Mouse (Mus musculus): ENCODE measurements around the gene Rpl22. TPM values are rescaled to one million over a fixed set of nuclear protein-coding genes. Genes with fewer than 3 reads are reported as not detected.

Rpl22 gene
- total RNA-seq, 2 experiments from 2014 or later, result 186 to 202 TPM

DNA sequence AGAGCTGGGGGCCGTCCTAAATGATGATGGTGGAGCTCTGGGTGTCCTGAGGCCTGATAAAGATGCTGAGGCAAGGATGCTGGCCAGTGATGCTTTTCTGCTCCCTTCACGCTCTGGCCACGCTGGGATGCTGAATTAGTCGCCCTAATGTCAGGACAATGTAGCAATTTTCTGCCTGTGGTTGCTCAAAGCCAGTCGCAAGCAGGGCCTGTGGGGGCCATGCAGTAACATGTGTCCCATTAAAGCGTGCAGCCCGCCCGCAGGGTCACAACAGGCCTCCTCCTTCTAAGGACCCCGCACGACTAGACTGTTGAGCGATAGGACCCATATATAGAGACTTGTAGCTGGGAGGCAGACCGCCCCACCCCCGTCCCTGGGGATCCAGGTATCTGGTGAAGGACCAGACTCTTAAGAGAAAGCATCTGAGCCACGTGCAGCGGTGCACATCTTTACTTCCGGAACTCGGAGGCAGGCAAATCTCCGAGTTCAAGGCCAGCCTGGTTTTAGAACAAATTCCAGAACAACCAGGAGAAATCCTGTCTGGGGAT is 37.1 kb upstream of the Rpl22 start:
- Histone ChIP-seq H3K27ac (no peak overlapping the region), H3K4me3 (no peak overlapping the region)
- TF ChIP-seq CTCF (conservative IDR thresholded peaks at IDR 0.05), result no peak
- no peak for DNase-seq (ENCODE audit: low spot score in 2 of 2)

DNA sequence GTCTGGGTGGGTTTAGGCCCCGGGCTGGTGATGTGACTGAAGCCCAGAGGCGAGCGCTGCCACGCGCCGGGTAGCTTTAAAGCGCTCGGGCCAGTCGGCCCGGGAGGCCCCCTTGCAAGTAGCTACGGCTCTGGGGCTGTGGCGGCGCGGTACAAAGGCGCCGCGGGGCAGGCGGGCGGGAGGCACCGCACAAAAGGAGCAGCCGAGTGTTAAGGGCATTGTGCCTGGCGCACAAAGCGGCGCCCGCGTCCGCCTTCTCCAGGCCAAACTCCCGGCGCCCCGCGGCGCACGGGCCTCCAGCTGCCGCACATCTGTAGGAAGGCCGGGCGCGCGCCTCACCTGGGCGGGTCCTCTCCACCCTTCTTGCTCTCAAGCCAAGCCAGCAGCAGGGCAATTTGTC is 35.2 kb upstream of the Rpl22 start:
- DNase-seq (ENCODE audit: low spot score in 2 of 2), result no peak
- no peak for TF ChIP-seq CTCF (conservative IDR thresholded peaks at IDR 0.05)
- Histone ChIP-seq H3K4me3 (no peak overlapping the region), H3K27ac (no peak overlapping the region)

DNA sequence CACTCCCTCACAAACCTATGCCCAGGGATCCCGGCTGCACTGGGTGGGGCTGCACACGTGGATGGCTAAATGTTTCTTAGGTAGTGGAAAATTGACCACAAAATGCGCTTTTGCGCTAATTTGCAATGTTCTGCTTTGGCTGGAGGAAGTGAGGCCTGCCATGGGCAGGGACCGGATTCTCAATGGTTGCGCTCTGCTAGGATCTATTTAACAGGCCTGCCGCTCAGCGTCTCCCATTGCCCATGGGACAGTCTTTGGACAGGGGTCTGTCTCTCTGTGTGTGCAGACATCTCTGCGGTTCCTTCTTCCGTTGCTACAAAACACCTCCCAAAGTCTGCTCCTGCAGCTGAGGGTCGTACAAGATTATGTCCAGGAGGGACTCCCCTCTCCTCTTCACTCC is 34.6 kb upstream of the Rpl22 start:
- no peak overlapping the region for H3K4me3 ChIP-seq
- no peak for DNase-seq (ENCODE audit: low spot score in 2 of 2)
- no peak for TF ChIP-seq CTCF (conservative IDR thresholded peaks at IDR 0.05)
- no peak overlapping the region for H3K27ac ChIP-seq

DNA sequence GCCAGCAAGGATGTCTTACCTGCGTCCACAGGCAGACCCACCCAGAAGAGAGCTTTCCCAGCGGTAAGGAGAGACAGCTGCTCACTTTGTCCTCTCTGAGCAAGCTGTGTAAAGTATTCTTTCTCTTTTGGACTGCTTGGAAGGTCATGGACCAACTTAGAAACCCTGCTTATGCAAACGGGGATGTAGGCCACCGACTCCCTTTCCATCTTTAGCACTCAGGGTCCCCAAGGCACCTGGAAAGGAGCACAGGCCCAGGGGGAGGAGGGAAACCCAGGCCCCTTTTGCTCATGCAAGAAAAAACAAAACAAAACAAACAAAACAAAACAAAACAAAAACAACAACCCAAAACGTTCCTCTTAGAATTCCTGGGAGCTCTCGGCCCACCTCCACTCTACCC is 34.0 kb upstream of the Rpl22 start, which contains the start of gene Hes3:
Gene Hes3, minus strand, starts transcription at position 101 of the 400 bp plus-strand sequence.
- no peak for DNase-seq (ENCODE audit: low spot score in 2 of 2)
- TF ChIP-seq CTCF (conservative IDR thresholded peaks at IDR 0.05), result no peak
- Histone ChIP-seq H3K27ac (no peak within 1 kb of the TSS), H3K4me3 (no peak within 1 kb of the TSS)

DNA sequence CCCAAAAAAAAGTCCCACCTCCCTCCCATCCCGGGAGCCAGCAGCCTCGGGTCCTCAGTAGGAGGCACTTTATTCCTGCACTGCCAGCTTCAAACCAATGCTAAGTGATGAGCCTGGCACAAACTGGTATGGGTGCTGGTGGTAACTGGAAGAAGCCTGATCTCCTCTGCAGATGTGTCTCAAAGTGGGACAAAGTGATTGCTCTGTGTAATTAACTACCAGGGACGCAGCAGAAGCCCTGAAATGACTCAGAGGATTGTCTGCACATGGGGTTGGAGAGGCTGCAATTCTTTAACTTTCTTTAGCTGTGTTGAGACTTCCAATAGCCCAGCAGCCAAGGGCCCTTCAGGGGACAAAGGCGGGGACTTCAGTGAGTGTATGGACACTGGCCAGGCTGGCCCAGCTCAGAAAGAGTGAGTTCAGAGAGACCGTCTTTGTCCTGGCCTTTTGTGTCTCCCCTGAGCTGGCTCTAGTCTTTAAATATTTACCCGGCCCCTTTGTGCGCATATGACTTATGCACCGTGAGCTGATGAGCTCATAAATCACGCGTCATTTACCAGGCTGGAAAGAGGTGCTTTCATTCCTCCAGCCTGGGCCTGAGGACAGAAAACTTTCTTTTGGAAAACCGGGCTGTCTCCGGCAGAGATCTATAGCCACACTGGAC is 33.3 kb upstream of the Rpl22 start:
- no peak overlapping the region for H3K27ac ChIP-seq
- no peak for TF ChIP-seq CTCF (conservative IDR thresholded peaks at IDR 0.05)
- no peak overlapping the region for H3K4me3 ChIP-seq
- DNase-seq (ENCODE audit: low spot score in 2 of 2), result no peak

DNA sequence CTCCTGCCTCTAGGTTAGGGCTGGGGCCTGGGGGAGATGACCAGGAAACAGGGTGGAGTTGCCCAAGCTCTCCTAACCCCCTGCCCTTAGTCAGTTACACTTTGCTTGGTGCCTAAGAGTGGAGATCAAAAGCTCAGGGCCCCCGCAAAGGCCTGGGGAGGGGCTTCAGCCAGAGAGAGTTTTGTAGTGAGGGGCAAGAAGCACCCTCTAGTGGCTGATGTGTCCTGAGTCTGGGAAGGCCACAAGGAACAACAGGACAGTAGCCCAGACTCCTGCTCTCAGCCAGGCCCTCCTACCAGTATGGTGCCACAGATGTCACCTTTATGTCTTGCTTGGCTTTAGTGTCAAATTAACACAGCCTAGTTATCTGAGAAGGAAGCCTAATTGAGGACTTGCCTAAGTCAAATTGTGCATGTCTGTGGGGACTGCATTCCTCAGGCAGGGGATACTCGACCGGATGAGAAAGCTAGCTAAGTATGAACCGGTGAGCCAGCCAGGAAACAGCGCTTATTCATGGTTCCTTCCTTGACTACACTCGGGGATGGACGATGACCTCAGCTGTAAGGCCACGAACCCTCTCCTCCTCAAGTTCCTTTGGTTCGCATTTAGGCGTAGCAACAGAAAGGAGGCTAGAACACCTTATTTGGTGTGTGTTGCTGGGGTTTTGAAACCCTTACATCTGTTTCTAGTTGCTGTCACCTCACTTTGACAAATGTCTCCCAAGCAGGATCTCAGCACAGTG is 31.2 kb upstream of the Rpl22 start:
- Histone ChIP-seq H3K4me3 (no peak overlapping the region), H3K27ac (no peak overlapping the region)
- TF ChIP-seq CTCF (conservative IDR thresholded peaks at IDR 0.05), result peak; percentile 58
- DNase-seq (ENCODE audit: low spot score in 2 of 2), result no peak

DNA sequence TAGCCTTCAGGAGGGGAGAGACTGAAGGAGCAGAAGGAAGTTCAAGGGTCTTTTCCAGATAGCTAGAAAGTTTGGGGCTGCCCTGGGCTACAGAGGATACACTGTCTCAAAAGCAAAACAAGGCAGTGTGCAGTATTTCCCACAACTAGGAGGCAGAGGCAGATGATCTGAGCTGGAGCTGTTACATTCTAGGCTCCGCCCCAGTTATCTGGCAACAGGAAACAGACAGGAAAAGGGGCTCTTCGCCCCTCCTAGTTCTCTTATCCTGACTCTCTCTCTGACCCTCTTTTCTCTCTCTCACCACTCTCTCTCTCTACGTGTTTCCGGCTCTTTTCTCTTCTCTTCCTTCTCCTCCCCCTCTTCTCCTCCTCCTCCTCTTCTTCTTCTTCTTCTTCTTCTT is 29.6 kb upstream of the Rpl22 start:
- DNase-seq (ENCODE audit: low spot score in 2 of 2), result no peak
- Histone ChIP-seq H3K4me3 (no peak overlapping the region), H3K27ac (no peak overlapping the region)
- no peak for TF ChIP-seq CTCF (conservative IDR thresholded peaks at IDR 0.05)

DNA sequence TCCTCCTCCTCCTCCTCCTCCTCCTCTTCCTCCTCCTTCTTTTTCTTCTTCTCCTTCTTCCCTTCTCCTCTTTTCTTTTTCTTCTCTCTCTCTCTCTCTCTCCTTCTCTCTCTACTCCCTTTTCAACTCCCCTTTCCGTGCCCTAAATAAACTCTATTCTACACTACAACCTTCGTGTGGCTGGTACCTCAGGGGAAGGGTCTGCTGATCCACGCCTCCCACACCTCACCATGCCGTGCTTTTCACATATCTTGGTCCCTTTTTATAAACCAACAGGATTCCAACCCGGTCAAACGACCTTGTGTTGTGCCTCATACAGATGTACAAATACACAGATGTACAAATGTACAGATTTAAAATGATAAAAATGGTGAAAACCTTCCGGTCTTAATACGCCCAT is 29.2 kb upstream of the Rpl22 start:
- H3K27ac ChIP-seq, result peak overlapping the region; percentile 73
- DNase-seq (ENCODE audit: low spot score in 2 of 2), result no peak
- TF ChIP-seq CTCF (conservative IDR thresholded peaks at IDR 0.05), result no peak
- H3K4me3 ChIP-seq, result peak overlapping the region; percentile 79

DNA sequence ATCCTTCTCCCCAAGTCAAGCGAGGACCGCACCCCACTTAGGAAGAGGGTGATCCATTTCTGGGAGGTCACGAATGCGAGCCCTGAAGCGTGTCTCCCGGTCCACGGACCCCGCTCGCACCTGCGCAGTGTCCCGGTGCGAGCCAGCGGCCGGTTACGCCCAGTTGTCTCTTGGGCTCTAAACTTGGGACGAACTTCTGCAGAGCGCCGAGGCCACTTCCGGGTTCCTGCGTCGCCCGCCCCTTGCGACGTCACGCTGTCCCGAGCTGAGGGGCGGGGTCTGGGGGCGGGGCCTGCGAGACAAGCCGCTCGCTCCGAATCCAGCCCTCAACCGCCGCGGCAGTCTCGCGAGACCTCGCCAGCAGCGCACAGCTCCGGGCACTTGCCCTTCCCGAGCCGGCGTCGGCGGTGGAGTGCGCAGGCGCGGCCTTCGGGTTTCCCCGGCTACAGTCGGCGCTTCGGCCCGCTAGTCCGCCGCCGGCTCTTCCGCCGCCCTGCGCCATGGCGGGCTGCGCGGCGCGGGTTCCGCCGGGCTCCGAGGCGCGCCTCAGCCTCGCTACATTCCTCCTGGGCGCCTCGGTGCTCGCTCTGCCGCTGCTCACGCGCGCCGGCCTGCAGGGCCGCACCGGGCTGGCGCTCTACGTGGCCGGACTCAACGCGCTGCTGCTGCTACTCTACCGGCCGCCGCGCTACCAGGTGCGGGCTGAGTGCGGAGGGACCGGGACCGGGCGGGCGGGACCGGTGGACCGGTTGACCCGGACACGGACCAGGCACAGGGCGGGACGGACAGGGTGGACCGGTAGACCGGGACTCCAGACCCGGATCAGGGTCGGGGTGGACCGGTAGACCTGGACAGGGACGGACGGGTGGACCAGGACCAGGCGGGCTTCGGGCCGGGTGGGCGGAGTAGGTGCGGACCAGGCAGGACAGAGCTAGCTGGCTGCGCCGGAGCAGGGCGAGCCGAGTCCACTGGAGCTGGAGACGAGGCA is 28.4 kb upstream of the Rpl22 start, which contains the start of gene Icmt:
Gene Icmt, plus strand, starts transcription at position 354 of the 988 bp plus-strand sequence.
- DNase-seq (ENCODE audit: low spot score in 2 of 2), result peak; percentile 99 to 100
- TF ChIP-seq CTCF (conservative IDR thresholded peaks at IDR 0.05), result no peak
- H3K27ac ChIP-seq, result peak within 1 kb of the TSS; percentile 79

DNA sequence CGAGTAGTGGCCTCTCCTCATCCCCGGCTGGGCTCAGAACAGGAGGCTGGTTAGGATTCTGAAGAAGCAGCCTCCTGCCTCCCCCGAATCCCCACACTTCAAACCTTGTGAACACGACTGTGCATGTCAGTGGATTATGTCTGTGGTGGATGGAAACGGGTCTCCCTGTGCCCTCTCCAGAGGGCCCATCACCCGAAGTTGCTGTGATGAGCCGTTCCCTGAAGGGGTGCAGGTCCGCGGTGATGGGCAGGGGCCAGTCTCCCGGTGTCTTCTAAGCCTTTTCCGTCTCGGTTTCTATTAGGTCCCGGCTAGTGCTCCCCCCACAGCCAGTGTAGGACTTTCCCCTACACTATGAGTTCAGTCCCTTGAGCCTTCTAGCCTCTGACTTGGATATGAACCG is 26.7 kb upstream of the Rpl22 start:
- H3K4me3 ChIP-seq, result no peak overlapping the region
- no peak overlapping the region for H3K27ac ChIP-seq
- no peak for DNase-seq (ENCODE audit: low spot score in 2 of 2)
- no peak for TF ChIP-seq CTCF (conservative IDR thresholded peaks at IDR 0.05)

More for the DNA sequence above, 28.4 kb upstream of the Rpl22 start, which contains the start of gene Icmt:
- peak within 1 kb of the TSS; percentile 93 for H3K4me3 ChIP-seq

DNA sequence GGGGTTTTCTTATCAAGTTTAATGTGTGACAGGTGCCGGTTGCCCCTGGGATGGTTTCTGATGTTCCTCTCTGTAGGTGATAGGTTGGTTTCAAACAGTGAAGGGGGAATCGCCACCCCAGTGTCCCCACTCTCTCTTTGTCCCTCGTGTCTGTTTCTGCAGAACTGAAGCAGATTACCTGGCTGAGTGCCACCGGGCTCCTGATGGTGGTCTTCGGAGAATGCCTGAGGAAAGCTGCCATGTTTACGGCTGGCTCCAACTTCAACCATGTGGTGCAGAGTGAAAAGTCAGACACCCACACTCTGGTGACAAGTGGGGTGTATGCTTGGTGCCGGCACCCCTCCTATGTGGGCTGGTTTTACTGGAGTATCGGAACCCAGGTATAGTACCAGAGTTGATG is 25.2 kb upstream of the Rpl22 start:
- no peak for TF ChIP-seq CTCF (conservative IDR thresholded peaks at IDR 0.05)
- no peak for DNase-seq (ENCODE audit: low spot score in 2 of 2)
- Histone ChIP-seq H3K4me3 (no peak overlapping the region), H3K27ac (no peak overlapping the region)

DNA sequence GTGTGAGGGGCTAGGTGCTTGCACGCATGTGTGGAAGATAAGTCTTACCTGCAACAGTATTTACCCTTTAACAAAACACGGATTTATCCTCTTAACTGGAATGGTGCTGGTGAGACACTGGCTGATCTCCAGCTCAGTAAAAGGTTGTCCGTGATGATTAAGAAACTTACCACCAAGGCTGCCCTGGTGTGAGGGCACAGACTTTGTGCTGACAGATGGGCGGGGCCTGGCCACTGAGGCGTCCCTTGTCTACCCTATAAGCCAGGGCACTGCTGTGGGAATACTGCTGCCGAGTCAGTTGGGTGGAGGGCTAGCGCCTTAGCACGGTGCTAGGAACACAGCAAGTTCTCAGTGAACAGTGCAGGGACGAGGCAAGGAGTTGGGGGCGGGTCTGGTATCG is 23.5 kb upstream of the Rpl22 start:
- no peak overlapping the region for H3K27ac ChIP-seq
- H3K4me3 ChIP-seq, result no peak overlapping the region
- DNase-seq (ENCODE audit: low spot score in 2 of 2), result no peak
- TF ChIP-seq CTCF (conservative IDR thresholded peaks at IDR 0.05), result no peak

Measured in layer of hippocampus, adult 2 months (tissue).